Mouse (Mus musculus): Measurements from ENCODE around the gene Dcaf10. TPM values are rescaled to one million over a fixed set of nuclear protein-coding genes. Genes with fewer than 3 reads are reported as not detected.

Gene Dcaf10
- polyA plus RNA-seq (2015; fragmentation: Illumina TruSeq; extraction: RNeasy Lipid Tissue Mini Kit (QIAGEN cat#74804); ENCODE audit: insufficient read depth, low read depth, low replicate concordance) = 2.6 TPM

GRCm38 (mm10) chr4:45341669-45342249 is at the start of gene Dcaf10:
TSS of gene Dcaf10 (plus strand) at chr4:45342101.

GRCm38 (mm10) chr4:45296662-45297564 is 45.0 kb upstream of the Dcaf10 start, which contains the start of gene Trmt10b:
TSS of gene Trmt10b (plus strand) at chr4:45297127.

GRCm38 (mm10) chr4:45342286-45343155 is 620 bp downstream of the Dcaf10 start, which contains the start of gene Exosc3:
TSS of gene Exosc3 (minus strand) at chr4:45342732.

GRCm38 (mm10) chr4:45408427-45409132 is 66.7 kb downstream of the Dcaf10 start, which contains the start of gene Slc25a51:
TSS of gene Slc25a51 (minus strand) at chr4:45408766.

Other genes with a start within 250 kb of the Dcaf10 start
- gene Tomm5, start 234.0 kb upstream of the Dcaf10 start, polyA plus RNA-seq (2015; fragmentation: Illumina TruSeq; extraction: RNeasy Lipid Tissue Mini Kit (QIAGEN cat#74804); ENCODE audit: insufficient read depth, low read depth, low replicate concordance) = 25.0 TPM
- not detected for gene Frmpd1, start 157.2 kb upstream of the Dcaf10 start, polyA plus RNA-seq (2015; fragmentation: Illumina TruSeq; extraction: RNeasy Lipid Tissue Mini Kit (QIAGEN cat#74804); ENCODE audit: insufficient read depth, low read depth, low replicate concordance)
- gene Trmt10b, start 45.0 kb upstream of the Dcaf10 start, polyA plus RNA-seq (2015; fragmentation: Illumina TruSeq; extraction: RNeasy Lipid Tissue Mini Kit (QIAGEN cat#74804); ENCODE audit: insufficient read depth, low read depth, low replicate concordance) = 3.1 TPM
- gene Exosc3, start 631 bp downstream of the Dcaf10 start, polyA plus RNA-seq (2015; fragmentation: Illumina TruSeq; extraction: RNeasy Lipid Tissue Mini Kit (QIAGEN cat#74804); ENCODE audit: insufficient read depth, low read depth, low replicate concordance) = 7.0 TPM
- gene Slc25a51, start 66.7 kb downstream of the Dcaf10 start, polyA plus RNA-seq (2015; fragmentation: Illumina TruSeq; extraction: RNeasy Lipid Tissue Mini Kit (QIAGEN cat#74804); ENCODE audit: insufficient read depth, low read depth, low replicate concordance) = 16.5 TPM
- gene Shb, start 190.4 kb downstream of the Dcaf10 start, polyA plus RNA-seq (2015; fragmentation: Illumina TruSeq; extraction: RNeasy Lipid Tissue Mini Kit (QIAGEN cat#74804); ENCODE audit: insufficient read depth, low read depth, low replicate concordance) = 6.5 TPM